Mouse (Mus musculus): Measurements from ENCODE around the gene Gps2. TPM values are rescaled to one million over a fixed set of nuclear protein-coding genes. Genes with fewer than 3 reads are reported as not detected.
A peak's percentile ranks its signal among the peaks of the same experiment; 100 is the strongest.
"Not testable (repeated sequence)": the region's sequence is repeated elsewhere in the genome, so short reads cannot be mapped to it uniquely, and the experiment has no call there.

The Gps2 gene
- polyA plus RNA-seq, 1 experiment from 2014 or later = 95.8 TPM

- ATAC-seq (ENCODE audit: low FRiP score) = not testable (repeated sequence)
Measured at GRCm38 (mm10) chr11:69955618-69956017, 41.9 kb downstream of the Gps2 start.

GRCm38 (mm10) chr11:69956218-69956617 lies 42.5 kb downstream of the Gps2 start:
- WGBS = 73% methylated on average over 1 of the region's 1 CpGs
- no peak overlapping the region for H3K9ac ChIP-seq (ENCODE audit: low read length)

More at GRCm38 (mm10) chr11:69955618-69956017, 41.9 kb downstream of the Gps2 start:
- not testable (repeated sequence) for H3K4me3 ChIP-seq (ENCODE audit: low read depth, low read length); H3K4me1 ChIP-seq (ENCODE audit: control insufficient read depth, insufficient read depth, low read length); H3K9me3 ChIP-seq (ENCODE audit: control insufficient read depth, low read length); H3K36me3 ChIP-seq (ENCODE audit: control insufficient read depth, insufficient read depth, low read length); H3K9ac ChIP-seq (ENCODE audit: low read length); DNase-seq (ENCODE audit: low spot score, missing footprints); H3K4me2 ChIP-seq; H3K27ac ChIP-seq (ENCODE audit: low read depth, low read length); H3K27me3 ChIP-seq (ENCODE audit: control insufficient read depth, insufficient read depth, low read length)
- 81% methylated on average over 4 of the region's 4 CpGs for WGBS

GRCm38 (mm10) chr11:69960616-69961015 lies 46.9 kb downstream of the Gps2 start:
- Histone ChIP-seq H3K4me3 (ENCODE audit: low read depth, low read length) (no peak overlapping the region), H3K36me3 (ENCODE audit: control insufficient read depth, insufficient read depth, low read length) (no peaks in the 10 kb centered on the region), H3K9me3 (ENCODE audit: control insufficient read depth, low read length) (no peaks in the 10 kb centered on the region), H3K27ac (ENCODE audit: low read depth, low read length) (no peak overlapping the region), H3K27me3 (ENCODE audit: control insufficient read depth, insufficient read depth, low read length) (peaks cover 27% of the 10 kb centered on the region), H3K4me1 (ENCODE audit: control insufficient read depth, insufficient read depth, low read length) (0 out of 2 replicates have a peak, but pooled peaks cover 3% of the 10 kb centered on the region), H3K4me2 (no peak overlapping the region), H3K9ac (ENCODE audit: low read length) (no peak overlapping the region)
- DNase-seq (ENCODE audit: low spot score, missing footprints) (no peak), ATAC-seq (ENCODE audit: low FRiP score) (no peak)
- 25% methylated on average over 5 of the region's 5 CpGs for WGBS

More at GRCm38 (mm10) chr11:69956218-69956617, 42.5 kb downstream of the Gps2 start:
- H3K36me3 ChIP-seq (ENCODE audit: control insufficient read depth, insufficient read depth, low read length) = no peaks in the 10 kb centered on the region
- no peak for ATAC-seq (ENCODE audit: low FRiP score)
- H3K4me3 ChIP-seq (ENCODE audit: low read depth, low read length) = no peak overlapping the region
- H3K27me3 ChIP-seq (ENCODE audit: control insufficient read depth, insufficient read depth, low read length) = no peaks in the 10 kb centered on the region
- no peaks in the 10 kb centered on the region for H3K4me1 ChIP-seq (ENCODE audit: control insufficient read depth, insufficient read depth, low read length)
- no peak overlapping the region for H3K27ac ChIP-seq (ENCODE audit: low read depth, low read length)
- no peak overlapping the region for H3K4me2 ChIP-seq
- no peak for DNase-seq (ENCODE audit: low spot score, missing footprints)
- no peaks in the 10 kb centered on the region for H3K9me3 ChIP-seq (ENCODE audit: control insufficient read depth, low read length)

DNA sequence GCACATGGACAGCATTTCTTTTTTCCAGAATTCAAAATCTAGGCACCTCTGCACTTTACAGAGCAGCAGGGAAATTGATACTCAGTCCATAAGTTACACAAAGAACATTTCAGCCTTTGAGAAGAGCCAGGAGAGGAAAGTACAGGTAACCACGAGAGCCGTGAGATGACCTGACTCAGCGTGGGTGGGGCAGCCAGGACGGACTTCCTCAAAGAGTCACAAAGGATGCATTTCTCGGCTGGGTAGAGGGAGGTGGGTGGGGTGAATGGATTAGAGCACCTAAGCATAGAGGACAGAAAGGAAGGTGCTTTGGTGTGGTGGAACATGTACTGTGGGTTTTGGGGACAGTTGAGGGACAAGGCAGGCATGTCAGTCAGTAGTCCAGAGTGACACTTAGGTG lies 48.2 kb downstream of the Gps2 start:
- no peaks in the 10 kb centered on the region for H3K36me3 ChIP-seq (ENCODE audit: control insufficient read depth, insufficient read depth, low read length)
- no peak overlapping the region for H3K9ac ChIP-seq (ENCODE audit: low read length)
- H3K9me3 ChIP-seq (ENCODE audit: control insufficient read depth, low read length) = no peaks in the 10 kb centered on the region
- peaks cover 6% of the 10 kb centered on the region; the same call in 1 of the 2 replicates for H3K4me1 ChIP-seq (ENCODE audit: control insufficient read depth, insufficient read depth, low read length)
- H3K4me2 ChIP-seq = no peak overlapping the region
- peaks cover 39% of the 10 kb centered on the region for H3K27me3 ChIP-seq (ENCODE audit: control insufficient read depth, insufficient read depth, low read length)
- no peak overlapping the region for H3K27ac ChIP-seq (ENCODE audit: low read depth, low read length)
- 59% methylated on average over 5 of the region's 5 CpGs for WGBS
- DNase-seq (ENCODE audit: low spot score, missing footprints) = no peak
- no peak for ATAC-seq (ENCODE audit: low FRiP score)
- H3K4me3 ChIP-seq (ENCODE audit: low read depth, low read length) = no peak overlapping the region

DNA sequence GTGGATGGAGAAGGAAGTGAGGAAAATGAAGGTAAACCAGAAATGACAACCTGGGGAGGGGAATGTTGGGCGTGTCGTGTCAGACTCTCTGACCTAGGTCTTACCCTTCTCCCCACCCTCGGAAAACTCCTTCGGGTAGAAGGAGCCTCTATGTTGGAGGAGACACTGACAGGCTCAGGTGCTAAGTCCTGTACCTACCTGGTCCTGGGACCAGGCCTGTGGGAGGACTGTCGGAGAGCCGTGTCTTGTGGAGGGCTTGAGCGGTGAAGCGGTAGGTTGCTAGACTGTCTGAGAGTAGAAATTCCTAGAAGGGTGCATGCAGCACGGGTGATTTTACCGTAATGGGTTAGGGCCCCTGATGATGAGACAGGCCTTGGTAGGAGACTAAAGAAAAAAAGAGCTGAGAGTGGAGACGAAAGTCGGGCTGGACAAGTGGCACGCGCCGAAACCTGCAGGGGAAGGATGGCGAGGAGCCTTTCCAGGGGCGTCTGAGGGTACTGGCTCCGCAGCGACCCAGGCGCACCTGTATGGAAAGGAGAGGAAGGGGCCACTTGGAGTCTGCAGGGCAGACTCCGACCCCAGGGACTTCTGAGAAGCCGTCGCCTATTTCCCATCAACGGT lies 51.1 kb downstream of the Gps2 start, which contains the start of gene Cldn7:
Gene Cldn7, plus strand, starts transcription at position 130 of the 621 bp plus-strand sequence.
- H3K27me3 ChIP-seq (ENCODE audit: control insufficient read depth, insufficient read depth, low read length) = peaks cover 54% of the 10 kb centered on the region
- peaks cover 6% of the 10 kb centered on the region; the same call in 1 of the 2 replicates for H3K4me1 ChIP-seq (ENCODE audit: control insufficient read depth, insufficient read depth, low read length)
- no peaks in the 10 kb centered on the region for H3K9me3 ChIP-seq (ENCODE audit: control insufficient read depth, low read length)
- DNase-seq (ENCODE audit: low spot score, missing footprints) (peak; percentile 92), ATAC-seq (ENCODE audit: low FRiP score) (no peak)
- WGBS = 13% methylated on average over 24 of the region's 24 CpGs
- H3K4me2 ChIP-seq = no peak within 1 kb of the TSS
- no peak within 1 kb of the TSS for H3K27ac ChIP-seq (ENCODE audit: low read depth, low read length)
- no peak within 1 kb of the TSS for H3K4me3 ChIP-seq (ENCODE audit: low read depth, low read length)
- peaks cover 7% of the 10 kb centered on the region; the same call in 1 of the 2 replicates for H3K36me3 ChIP-seq (ENCODE audit: control insufficient read depth, insufficient read depth, low read length)
- no peak within 1 kb of the TSS for H3K9ac ChIP-seq (ENCODE audit: low read length)

- 2% methylated on average over 49 of the region's 49 CpGs for WGBS
- H3K9me3 ChIP-seq (ENCODE audit: control insufficient read depth, low read length) = no peaks in the 10 kb centered on the region
- peaks cover 54% of the 10 kb centered on the region for H3K27me3 ChIP-seq (ENCODE audit: control insufficient read depth, insufficient read depth, low read length)
- no peak overlapping the region for H3K27ac ChIP-seq (ENCODE audit: low read depth, low read length)
- H3K36me3 ChIP-seq (ENCODE audit: control insufficient read depth, insufficient read depth, low read length) = peaks cover 12% of the 10 kb centered on the region; the same call in 1 of the 2 replicates
- no peak overlapping the region for H3K4me2 ChIP-seq
- peaks cover 6% of the 10 kb centered on the region; the same call in 1 of the 2 replicates for H3K4me1 ChIP-seq (ENCODE audit: control insufficient read depth, insufficient read depth, low read length)
- H3K4me3 ChIP-seq (ENCODE audit: low read depth, low read length) = peak overlapping the region; percentile 16; the same call in 1 of the 2 replicates
- ATAC-seq (ENCODE audit: low FRiP score) (no peak), DNase-seq (ENCODE audit: low spot score, missing footprints) (peak; percentile 93)
- H3K9ac ChIP-seq (ENCODE audit: low read length) = no peak overlapping the region
Measured at GRCm38 (mm10) chr11:69965271-69966005, 51.8 kb downstream of the Gps2 start.

Small RNA genes within 50 kb of the gene (microRNA-seq; reads per million reads assigned to microRNA genes)
- not detected for gene Mir6924

Other genes with a start within 250 kb of the Gps2 start
- 7.0 and 7.9 TPM in 2 replicates for gene Cd68, start 247.7 kb upstream of the Gps2 start, polyA plus RNA-seq (2014; fragmentation: Nextera tagmentation; extraction: Ambion mirVana)
- gene Eif4a1, start 241.5 kb upstream of the Gps2 start, polyA plus RNA-seq (2014; fragmentation: Nextera tagmentation; extraction: Ambion mirVana) = 877 and 900 TPM in 2 replicates
- 80.6 and 90.8 TPM in 2 replicates for gene Senp3, start 231.8 kb upstream of the Gps2 start, polyA plus RNA-seq (2014; fragmentation: Nextera tagmentation; extraction: Ambion mirVana)
- gene Tnfsf13, start 228.1 kb upstream of the Gps2 start, polyA plus RNA-seq (2014; fragmentation: Nextera tagmentation; extraction: Ambion mirVana) = not detected in 2 replicates
- gene Tnfsf12, start 218.0 kb upstream of the Gps2 start, polyA plus RNA-seq (2014; fragmentation: Nextera tagmentation; extraction: Ambion mirVana) = 2.0 and 2.8 TPM in 2 replicates
- gene Tnfsfm13, start 217.8 kb upstream of the Gps2 start, polyA plus RNA-seq (2014; fragmentation: Nextera tagmentation; extraction: Ambion mirVana) = 0.78 and 1.6 TPM in 2 replicates
- 52.4 and 54.1 TPM in 2 replicates for gene Polr2a, start 155.3 kb upstream of the Gps2 start, polyA plus RNA-seq (2014; fragmentation: Nextera tagmentation; extraction: Ambion mirVana)
- gene Slc35g3, start 151.9 kb upstream of the Gps2 start, polyA plus RNA-seq (2014; fragmentation: Nextera tagmentation; extraction: Ambion mirVana) = not detected in 2 replicates
- 0.90 and 0.91 TPM in 2 replicates for gene Zbtb4, start 148.0 kb upstream of the Gps2 start, polyA plus RNA-seq (2014; fragmentation: Nextera tagmentation; extraction: Ambion mirVana)
- gene Chrnb1, start 117.9 kb upstream of the Gps2 start, polyA plus RNA-seq (2014; fragmentation: Nextera tagmentation; extraction: Ambion mirVana) = 0.67 and 0.79 TPM in 2 replicates
- 1.3 and 1.5 TPM in 2 replicates for gene Fgf11, start 112.0 kb upstream of the Gps2 start, polyA plus RNA-seq (2014; fragmentation: Nextera tagmentation; extraction: Ambion mirVana)
- gene Tmem102, start 108.3 kb upstream of the Gps2 start, polyA plus RNA-seq (2014; fragmentation: Nextera tagmentation; extraction: Ambion mirVana) = 0.20 and 0.23 TPM in 2 replicates
- gene Gm39566, start 98.6 kb upstream of the Gps2 start, polyA plus RNA-seq (2014; fragmentation: Nextera tagmentation; extraction: Ambion mirVana) = not detected in 2 replicates
- not detected in 2 replicates for gene Spem2, start 95.4 kb upstream of the Gps2 start, polyA plus RNA-seq (2014; fragmentation: Nextera tagmentation; extraction: Ambion mirVana)
- 0.12 TPM in 1 of 2 replicates, not detected in the other for gene Spem1, start 91.7 kb upstream of the Gps2 start, polyA plus RNA-seq (2014; fragmentation: Nextera tagmentation; extraction: Ambion mirVana)
- 9.9 and 10.3 TPM in 2 replicates for gene Nlgn2, start 76.1 kb upstream of the Gps2 start, polyA plus RNA-seq (2014; fragmentation: Nextera tagmentation; extraction: Ambion mirVana)
- 285 and 287 TPM in 2 replicates for gene Tmem256, start 75.4 kb upstream of the Gps2 start, polyA plus RNA-seq (2014; fragmentation: Nextera tagmentation; extraction: Ambion mirVana)
- 61.7 and 65.3 TPM in 2 replicates for gene Plscr3, start 67.5 kb upstream of the Gps2 start, polyA plus RNA-seq (2014; fragmentation: Nextera tagmentation; extraction: Ambion mirVana)
- gene Tnk1, start 55.2 kb upstream of the Gps2 start, polyA plus RNA-seq (2014; fragmentation: Nextera tagmentation; extraction: Ambion mirVana) = 0.44 and 0.48 TPM in 2 replicates
- gene Tmem95, start 35.9 kb upstream of the Gps2 start, polyA plus RNA-seq (2014; fragmentation: Nextera tagmentation; extraction: Ambion mirVana) = not detected in 2 replicates
- 3.1 and 3.9 TPM in 2 replicates for gene Kctd11, start 32.5 kb upstream of the Gps2 start, polyA plus RNA-seq (2014; fragmentation: Nextera tagmentation; extraction: Ambion mirVana)
- 0.36 and 0.59 TPM in 2 replicates for gene Acap1, start 18.3 kb upstream of the Gps2 start, polyA plus RNA-seq (2014; fragmentation: Nextera tagmentation; extraction: Ambion mirVana)
- 15.3 and 17.8 TPM in 2 replicates for gene 2810408A11Rik, start 12.9 kb upstream of the Gps2 start, polyA plus RNA-seq (2014; fragmentation: Nextera tagmentation; extraction: Ambion mirVana)
- gene Neurl4, start 12.8 kb upstream of the Gps2 start, polyA plus RNA-seq (2014; fragmentation: Nextera tagmentation; extraction: Ambion mirVana) = 15.6 and 16.3 TPM in 2 replicates
- gene Eif5a, start 8.1 kb downstream of the Gps2 start, polyA plus RNA-seq (2014; fragmentation: Nextera tagmentation; extraction: Ambion mirVana) = 1,778 and 1,800 TPM in 2 replicates
- gene Ybx2, start 21.9 kb downstream of the Gps2 start, polyA plus RNA-seq (2014; fragmentation: Nextera tagmentation; extraction: Ambion mirVana) = 3.2 and 5.1 TPM in 2 replicates
- 6.3 and 7.8 TPM in 2 replicates for gene Slc2a4, start 34.3 kb downstream of the Gps2 start, polyA plus RNA-seq (2014; fragmentation: Nextera tagmentation; extraction: Ambion mirVana)
- gene Cldn7, start 50.9 kb downstream of the Gps2 start, polyA plus RNA-seq (2014; fragmentation: Nextera tagmentation; extraction: Ambion mirVana) = 2.3 and 2.7 TPM in 2 replicates
- 20.7 and 22.6 TPM in 2 replicates for gene Ctdnep1, start 67.3 kb downstream of the Gps2 start, polyA plus RNA-seq (2014; fragmentation: Nextera tagmentation; extraction: Ambion mirVana)
- gene Elp5, start 68.6 kb downstream of the Gps2 start, polyA plus RNA-seq (2014; fragmentation: Nextera tagmentation; extraction: Ambion mirVana) = 150 and 151 TPM in 2 replicates
- gene Gabarap, start 77.3 kb downstream of the Gps2 start, polyA plus RNA-seq (2014; fragmentation: Nextera tagmentation; extraction: Ambion mirVana) = 566 and 590 TPM in 2 replicates
- gene Phf23, start 81.9 kb downstream of the Gps2 start, polyA plus RNA-seq (2014; fragmentation: Nextera tagmentation; extraction: Ambion mirVana) = 51.5 and 53.4 TPM in 2 replicates
- 29.0 and 30.0 TPM in 2 replicates for gene Dvl2, start 86.7 kb downstream of the Gps2 start, polyA plus RNA-seq (2014; fragmentation: Nextera tagmentation; extraction: Ambion mirVana)
- 46.5 and 47.8 TPM in 2 replicates for gene Acadvl, start 101.5 kb downstream of the Gps2 start, polyA plus RNA-seq (2014; fragmentation: Nextera tagmentation; extraction: Ambion mirVana)
- 11.2 and 15.2 TPM in 2 replicates for gene Dlg4, start 103.1 kb downstream of the Gps2 start, polyA plus RNA-seq (2014; fragmentation: Nextera tagmentation; extraction: Ambion mirVana)
- 0.23 and 0.51 TPM in 2 replicates for gene Asgr1, start 140.2 kb downstream of the Gps2 start, polyA plus RNA-seq (2014; fragmentation: Nextera tagmentation; extraction: Ambion mirVana)
- gene Asgr2, start 178.8 kb downstream of the Gps2 start, polyA plus RNA-seq (2014; fragmentation: Nextera tagmentation; extraction: Ambion mirVana) = not detected in 2 replicates
- gene Mgl2, start 216.4 kb downstream of the Gps2 start, polyA plus RNA-seq (2014; fragmentation: Nextera tagmentation; extraction: Ambion mirVana) = 0.11 and 0.22 TPM in 2 replicates
- gene Clec10a, start 242.3 kb downstream of the Gps2 start, polyA plus RNA-seq (2014; fragmentation: Nextera tagmentation; extraction: Ambion mirVana) = 0.66 and 0.89 TPM in 2 replicates

All from midbrain, embryonic 11.5 days (tissue).